Mouse (Mus musculus): Measurements from ENCODE around the gene Casp3. TPM values are rescaled to one million over a fixed set of nuclear protein-coding genes. Genes with fewer than 3 reads are reported as not detected.
"Not testable (repeated sequence)": the region's sequence is repeated elsewhere in the genome, so short reads cannot be mapped to it uniquely, and the experiment has no call there.

The Casp3 gene
- not detected in 2 replicates for polyA plus RNA-seq (2012; ENCODE audit: insufficient read depth, insufficient read length, low replicate concordance, missing spikeins)

DNA sequence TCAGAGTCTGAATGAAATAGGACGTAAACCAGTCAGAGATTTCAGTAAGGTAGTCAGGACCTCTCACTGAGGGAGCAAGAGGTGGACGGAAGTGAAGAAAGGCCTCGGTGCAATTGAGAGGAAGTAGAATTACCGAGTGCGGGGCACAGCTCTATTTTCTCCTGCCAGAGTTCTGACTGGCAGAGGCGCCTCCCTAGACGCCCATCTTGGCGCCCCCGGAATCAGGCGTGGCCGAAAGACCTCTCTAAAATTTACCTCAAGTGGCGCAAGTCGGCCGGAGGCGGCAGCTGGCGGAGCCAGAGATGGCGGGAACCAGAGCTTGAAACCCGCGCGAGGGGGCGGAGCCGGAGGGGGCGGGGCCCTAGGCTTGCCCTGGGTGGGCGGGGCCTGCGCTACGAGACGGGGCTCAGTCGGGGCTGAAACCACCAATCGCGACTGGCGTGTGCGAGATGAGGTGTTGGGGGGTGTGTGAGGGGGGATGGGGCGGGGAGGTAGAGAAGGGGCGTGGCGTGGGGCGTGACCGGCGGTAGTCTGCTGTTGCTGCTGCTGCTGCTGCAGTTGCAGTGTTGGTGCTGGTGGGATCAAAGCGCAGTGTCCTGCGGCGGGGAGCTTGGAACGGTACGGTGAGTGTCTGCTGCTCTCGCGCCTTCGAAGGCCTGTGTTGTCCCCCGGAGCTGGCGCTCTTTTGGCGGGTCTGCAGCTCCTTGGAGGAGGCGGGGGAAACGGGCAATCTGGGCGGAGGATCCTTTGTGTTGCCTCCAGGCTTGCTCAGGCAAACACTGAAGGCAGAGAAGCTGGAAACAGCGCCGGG lies at the start of gene Casp3, which contains the start of gene Primpol:
Gene Casp3 (plus strand): TSS at position 413 of the 811 bp plus-strand sequence.
Gene Primpol (minus strand): TSS at position 334 of the 811 bp plus-strand sequence.
- Histone ChIP-seq H3K4me1 (ENCODE audit: control insufficient read depth, insufficient read depth, low read length) (peaks cover 8% of the 10 kb centered on the region), H3K27ac (ENCODE audit: insufficient read depth, low read depth, low read length) (peak within 1 kb of the TSS; percentile 35), H3K4me3 (ENCODE audit: insufficient read depth, low read depth, low read length) (peak within 1 kb of the TSS; percentile 71)
- under 1% methylated on average over 54 of the region's 54 CpGs for WGBS
- TF ChIP-seq POLR2A (IDR thresholded peaks at IDR 0.05; ENCODE audit: insufficient read depth, low read depth, low read length) (0 out of 2 replicates have a peak, but pooled peaks have one; percentile 42), CTCF (IDR thresholded peaks at IDR 0.05; ENCODE audit: insufficient read depth, low read depth, low read length) (no peak)

DNA sequence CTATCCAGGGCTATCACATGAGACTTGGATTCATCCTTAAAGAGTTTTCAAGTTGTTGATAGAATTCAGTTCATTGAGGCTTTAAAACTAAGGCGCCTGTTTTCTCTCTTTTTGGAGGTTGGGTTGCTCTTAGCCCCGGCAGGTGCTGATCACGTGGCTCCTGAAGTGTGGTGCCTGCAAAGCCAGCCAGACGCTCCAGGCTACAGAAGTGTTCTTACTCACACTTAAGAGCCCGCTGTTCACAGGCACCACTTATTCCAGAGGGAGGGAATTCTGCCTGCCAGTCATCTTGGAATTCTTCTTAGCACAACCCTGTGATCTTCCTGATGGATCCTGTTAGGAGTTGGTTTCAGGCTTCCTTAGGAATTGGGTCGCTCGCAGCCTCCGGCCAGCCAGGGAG lies 49.1 kb upstream of the Casp3 start:
- 74% methylated on average over 8 of the region's 8 CpGs for WGBS

DNA sequence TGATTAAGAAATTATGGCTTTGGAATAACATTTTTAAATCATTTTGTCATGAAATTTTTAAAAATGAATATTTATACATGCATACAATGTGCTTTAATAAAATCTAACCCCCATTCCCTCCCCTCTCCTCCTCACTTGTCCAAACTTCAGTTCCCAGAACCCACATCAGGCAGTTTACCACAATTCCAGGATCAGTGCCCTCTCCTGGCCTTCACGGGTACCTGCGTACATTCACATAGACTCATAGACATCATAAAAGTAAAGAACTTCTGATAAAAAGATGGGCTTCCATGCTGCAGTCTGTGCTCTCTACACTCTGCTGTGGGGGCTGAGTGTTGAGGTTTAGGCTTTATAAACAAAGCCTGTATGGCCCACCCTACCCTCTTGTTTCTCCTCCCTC lies 48.1 kb upstream of the Casp3 start:
- Histone ChIP-seq H3K27ac (ENCODE audit: insufficient read depth, low read depth, low read length) (no peak overlapping the region), H3K4me3 (ENCODE audit: insufficient read depth, low read depth, low read length) (no peak overlapping the region), H3K4me1 (ENCODE audit: control insufficient read depth, insufficient read depth, low read length) (peaks cover 2% of the 10 kb centered on the region; the same call in 1 of the 2 replicates)
- WGBS, result 81% methylated on average over 2 of the region's 2 CpGs
- no peak for TF ChIP-seq POLR2A (IDR thresholded peaks at IDR 0.05; ENCODE audit: insufficient read depth, low read depth, low read length)
- TF ChIP-seq CTCF (IDR thresholded peaks at IDR 0.05; ENCODE audit: insufficient read depth, low read depth, low read length), result no peak

More for the DNA sequence above, 49.1 kb upstream of the Casp3 start:
- Histone ChIP-seq H3K27ac (ENCODE audit: insufficient read depth, low read depth, low read length) (no peak overlapping the region), H3K4me3 (ENCODE audit: insufficient read depth, low read depth, low read length) (no peak overlapping the region), H3K4me1 (ENCODE audit: control insufficient read depth, insufficient read depth, low read length) (peaks cover 2% of the 10 kb centered on the region; the same call in 1 of the 2 replicates)
- TF ChIP-seq CTCF (IDR thresholded peaks at IDR 0.05; ENCODE audit: insufficient read depth, low read depth, low read length) (no peak), POLR2A (IDR thresholded peaks at IDR 0.05; ENCODE audit: insufficient read depth, low read depth, low read length) (no peak)

- no peak overlapping the region for H3K27ac ChIP-seq (ENCODE audit: insufficient read depth, low read depth, low read length)
- 87% methylated on average over 19 of the region's 19 CpGs for WGBS
- peaks cover 2% of the 10 kb centered on the region; the same call in 1 of the 2 replicates for H3K4me1 ChIP-seq (ENCODE audit: control insufficient read depth, insufficient read depth, low read length)
- no peak overlapping the region for H3K4me3 ChIP-seq (ENCODE audit: insufficient read depth, low read depth, low read length)
- TF ChIP-seq POLR2A (IDR thresholded peaks at IDR 0.05; ENCODE audit: insufficient read depth, low read depth, low read length), result no peak
Measured at GRCm38 (mm10) chr8:46569659-46570441, 47.2 kb upstream of the Casp3 start.

GRCm38 (mm10) chr8:46570673-46571072 lies 46.4 kb upstream of the Casp3 start:
- 94% methylated on average over 14 of the region's 14 CpGs for WGBS
- Histone ChIP-seq H3K27ac (ENCODE audit: insufficient read depth, low read depth, low read length) (no peak overlapping the region), H3K4me3 (ENCODE audit: insufficient read depth, low read depth, low read length) (no peak overlapping the region), H3K4me1 (ENCODE audit: control insufficient read depth, insufficient read depth, low read length) (peaks cover 2% of the 10 kb centered on the region; the same call in 1 of the 2 replicates)
- no peak for TF ChIP-seq CTCF (IDR thresholded peaks at IDR 0.05; ENCODE audit: insufficient read depth, low read depth, low read length)
- TF ChIP-seq POLR2A (IDR thresholded peaks at IDR 0.05; ENCODE audit: insufficient read depth, low read depth, low read length), result no peak

DNA sequence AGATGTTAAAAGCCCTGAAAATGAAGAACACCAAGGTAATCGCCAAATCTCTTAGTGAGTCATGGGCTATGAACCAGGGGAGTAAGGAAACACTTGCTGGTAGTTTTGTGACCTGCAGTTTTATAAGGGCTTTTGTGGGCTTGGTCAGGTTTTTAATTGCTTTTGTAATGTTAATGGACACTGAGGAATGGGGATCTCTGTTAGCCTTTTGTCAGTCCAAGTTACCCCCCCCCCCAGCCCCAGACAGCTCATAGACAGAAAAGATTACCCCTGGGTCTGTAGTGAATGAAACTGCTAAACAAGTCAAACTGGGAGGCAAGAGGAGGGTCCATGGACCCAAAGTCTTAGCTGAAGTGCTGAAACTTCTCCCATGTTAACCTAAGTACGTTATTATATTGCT lies 43.6 kb upstream of the Casp3 start:
- 96% methylated on average over 2 of the region's 2 CpGs for WGBS
- H3K4me1 ChIP-seq (ENCODE audit: control insufficient read depth, insufficient read depth, low read length), result no peaks in the 10 kb centered on the region
- no peak for TF ChIP-seq CTCF (IDR thresholded peaks at IDR 0.05; ENCODE audit: insufficient read depth, low read depth, low read length)
- TF ChIP-seq POLR2A (IDR thresholded peaks at IDR 0.05; ENCODE audit: insufficient read depth, low read depth, low read length), result no peak

GRCm38 (mm10) chr8:46573964-46574363 lies 43.1 kb upstream of the Casp3 start:
- TF ChIP-seq CTCF (IDR thresholded peaks at IDR 0.05; ENCODE audit: insufficient read depth, low read depth, low read length) (no peak), POLR2A (IDR thresholded peaks at IDR 0.05; ENCODE audit: insufficient read depth, low read depth, low read length) (no peak)
- 95% methylated on average over 2 of the region's 2 CpGs for WGBS
- no peak overlapping the region for H3K4me3 ChIP-seq (ENCODE audit: insufficient read depth, low read depth, low read length)
- H3K4me1 ChIP-seq (ENCODE audit: control insufficient read depth, insufficient read depth, low read length), result no peaks in the 10 kb centered on the region
- no peak overlapping the region for H3K27ac ChIP-seq (ENCODE audit: insufficient read depth, low read depth, low read length)

More for the DNA sequence above, 43.6 kb upstream of the Casp3 start:
- H3K4me3 ChIP-seq (ENCODE audit: insufficient read depth, low read depth, low read length), result no peak overlapping the region
- H3K27ac ChIP-seq (ENCODE audit: insufficient read depth, low read depth, low read length), result no peak overlapping the region

GRCm38 (mm10) chr8:46578794-46579193 lies 38.3 kb upstream of the Casp3 start:
- no peaks in the 10 kb centered on the region for H3K4me1 ChIP-seq (ENCODE audit: control insufficient read depth, insufficient read depth, low read length)
- TF ChIP-seq CTCF (IDR thresholded peaks at IDR 0.05; ENCODE audit: insufficient read depth, low read depth, low read length) (no peak), POLR2A (IDR thresholded peaks at IDR 0.05; ENCODE audit: insufficient read depth, low read depth, low read length) (no peak)
- H3K4me3 ChIP-seq (ENCODE audit: insufficient read depth, low read depth, low read length), result no peak overlapping the region
- no peak overlapping the region for H3K27ac ChIP-seq (ENCODE audit: insufficient read depth, low read depth, low read length)
- WGBS, result 95% methylated on average over 9 of the region's 9 CpGs

DNA sequence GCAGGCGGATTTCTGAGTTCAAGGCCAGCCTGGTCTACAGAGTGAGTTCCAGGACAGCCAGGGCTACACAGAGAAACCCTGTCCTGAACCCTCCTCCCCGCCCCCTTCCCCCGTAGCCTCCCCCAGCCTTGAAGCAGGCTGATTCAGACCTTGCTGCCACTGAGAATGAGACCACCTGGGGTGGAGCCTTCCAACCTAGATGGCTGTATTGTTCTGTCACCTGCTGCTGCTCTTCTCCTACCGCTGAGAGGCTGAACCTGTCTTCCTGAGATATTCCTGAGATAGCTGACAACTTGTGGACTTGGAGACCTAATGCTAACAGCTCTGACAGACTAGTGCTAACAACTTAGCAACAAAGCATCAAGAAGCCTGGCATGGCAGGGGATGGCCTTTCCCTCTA lies 32.8 kb upstream of the Casp3 start:
- WGBS, result 64% methylated on average over 4 of the region's 4 CpGs
- not testable (repeated sequence) for H3K4me3 ChIP-seq (ENCODE audit: insufficient read depth, low read depth, low read length); H3K27ac ChIP-seq (ENCODE audit: insufficient read depth, low read depth, low read length); H3K4me1 ChIP-seq (ENCODE audit: control insufficient read depth, insufficient read depth, low read length)

Measured in olfactory bulb, adult 2 months (tissue).